Mouse (Mus musculus) testis, adult 2 months (tissue): Measurements from ENCODE around the gene Eid1. TPM values are rescaled to one million over a fixed set of nuclear protein-coding genes. Genes with fewer than 3 reads are reported as not detected.

Source experiments
- H3K27ac ChIP-seq: fragments of 200-500 bp; 2 replicates; pipeline ENCODE4 v1.5.1; 2012; ENCODE audit warnings: low read depth, low read length; ENCODE audit not compliant: control insufficient read depth, insufficient read depth
- H3K27me3 ChIP-seq: fragments of 200-500 bp; 2 replicates; pipeline ENCODE4 v1.6.1; 2012; ENCODE audit warnings: mild to moderate bottlenecking, low read length, moderate library complexity; ENCODE audit not compliant: control insufficient read depth, insufficient read depth
- H3K36me3 ChIP-seq: fragments of 200-500 bp; 2 replicates; pipeline ENCODE4 v1.6.1; 2012; ENCODE audit warnings: mild to moderate bottlenecking, low read length; ENCODE audit not compliant: control insufficient read depth, insufficient read depth
- H3K4me1 ChIP-seq: fragments of 200-500 bp; 2 replicates; pipeline ENCODE4 v1.6.1; 2012; ENCODE audit warnings: low read length; ENCODE audit not compliant: control insufficient read depth, insufficient read depth
- H3K4me3 ChIP-seq: fragments of 200-500 bp; 2 replicates; pipeline ENCODE4 v1.5.1; 2012; ENCODE audit warnings: low read depth, mild to moderate bottlenecking, low read length, moderate library complexity, mixed read lengths; ENCODE audit not compliant: control insufficient read depth
- CTCF ChIP-seq: fragments of 200-500 bp; IDR thresholded peaks from 2 replicates; pipeline ENCODE4 v1.5.1; 2012; ENCODE audit warnings: low read depth, mild to moderate bottlenecking, inconsistent platforms, low read length, moderate library complexity; ENCODE audit not compliant: control insufficient read depth, insufficient read depth, insufficient replicate concordance
- POLR2A ChIP-seq: fragments of 200-500 bp; IDR thresholded peaks from 2 replicates; pipeline ENCODE4 v1.6.1; 2012; ENCODE audit warnings: low read depth, mild to moderate bottlenecking, inconsistent platforms, low read length, moderate library complexity; ENCODE audit not compliant: control insufficient read depth
- polyA plus RNA-seq: library from polyadenylated mRNA; depleted of rRNA; stranded (reverse); fragments of >200 nt; gene quantifications from 2 replicates; pipeline ENCODE4 v1.2.3, GENCODE M21; 2012

Eid1 gene
- polyA plus RNA-seq, 1 experiment = 5.4 TPM

DNA sequence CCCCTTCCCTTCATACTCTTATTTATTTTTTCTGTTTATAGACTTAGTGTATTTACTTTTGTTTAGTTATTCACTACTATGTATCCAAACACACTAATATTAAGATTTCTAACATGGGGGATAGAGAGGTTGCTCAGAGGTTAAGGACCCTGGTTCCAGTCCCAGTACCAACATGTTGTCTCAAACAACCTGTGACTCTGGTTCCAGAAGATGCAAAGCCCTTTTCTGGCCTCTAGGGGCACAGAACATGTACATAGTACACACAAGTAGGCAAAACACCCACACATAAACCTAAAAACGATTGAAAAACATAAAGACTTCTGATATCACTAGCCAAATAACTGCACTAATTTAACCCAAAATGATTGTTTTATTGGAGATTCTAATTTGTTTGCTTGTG, 2.0 kb upstream of the Eid1 start:
- Histone ChIP-seq H3K27ac (no peak overlapping the region), H3K4me3 (no peak overlapping the region), H3K27me3 (no peaks in the 10 kb centered on the region), H3K4me1 (peaks cover 4% of the 10 kb centered on the region), H3K36me3 (no peaks in the 10 kb centered on the region)
- TF ChIP-seq POLR2A (no peak), CTCF (no peak)

DNA sequence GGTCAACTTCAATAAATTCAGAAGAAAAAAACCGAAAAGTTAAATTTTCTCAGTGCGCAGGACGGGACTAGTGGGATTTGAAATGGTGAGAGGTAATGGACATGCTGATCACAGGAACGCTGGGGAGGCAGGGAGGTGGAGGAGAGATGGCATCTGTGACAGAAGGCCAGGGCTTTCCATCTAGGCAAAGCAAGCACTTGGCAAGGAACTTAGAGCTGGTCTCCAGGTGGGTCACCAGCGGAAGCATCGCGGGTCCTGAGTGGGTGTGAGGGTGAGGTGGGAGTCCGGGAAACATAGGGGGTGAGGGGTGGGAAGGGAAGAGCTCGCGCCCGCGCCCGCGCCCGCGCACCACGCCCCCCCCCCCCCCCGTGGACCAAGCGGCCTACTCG, 333 bp upstream of the Eid1 start:
- no peak for TF ChIP-seq CTCF
- TF ChIP-seq POLR2A = peak; percentile 51
- Histone ChIP-seq H3K4me1 (peaks cover 4% of the 10 kb centered on the region), H3K27me3 (no peaks in the 10 kb centered on the region), H3K4me3 (peak overlapping the region; percentile 91), H3K27ac (peak overlapping the region; percentile 91), H3K36me3 (no peaks in the 10 kb centered on the region)

DNA sequence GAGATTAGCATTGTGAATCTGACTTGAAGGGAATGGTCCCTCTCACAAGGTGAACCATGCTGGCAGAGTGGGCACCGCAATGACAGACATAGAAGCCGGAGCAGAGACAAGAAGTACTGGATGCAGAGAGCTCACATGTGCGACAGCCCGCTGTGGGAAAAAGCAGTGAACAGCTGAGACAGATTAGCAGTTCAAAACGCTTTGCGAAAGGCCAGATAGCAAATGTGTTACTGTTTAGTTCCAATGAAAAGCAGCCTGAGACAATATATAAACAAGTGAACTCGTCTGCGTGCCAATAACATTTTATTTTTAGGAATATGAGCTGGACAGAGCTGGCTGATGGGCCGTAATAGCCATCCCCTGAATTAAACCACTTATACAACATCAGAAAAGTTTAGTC, 8.9 kb downstream of the Eid1 start:
- Histone ChIP-seq H3K36me3 (no peaks in the 10 kb centered on the region), H3K4me3 (no peak overlapping the region), H3K27me3 (no peaks in the 10 kb centered on the region), H3K4me1 (no peaks in the 10 kb centered on the region; the same call in 1 of the 2 replicates), H3K27ac (no peak overlapping the region; the same call in 1 of the 2 replicates)
- TF ChIP-seq POLR2A = no peak
- no peak for TF ChIP-seq CTCF

DNA sequence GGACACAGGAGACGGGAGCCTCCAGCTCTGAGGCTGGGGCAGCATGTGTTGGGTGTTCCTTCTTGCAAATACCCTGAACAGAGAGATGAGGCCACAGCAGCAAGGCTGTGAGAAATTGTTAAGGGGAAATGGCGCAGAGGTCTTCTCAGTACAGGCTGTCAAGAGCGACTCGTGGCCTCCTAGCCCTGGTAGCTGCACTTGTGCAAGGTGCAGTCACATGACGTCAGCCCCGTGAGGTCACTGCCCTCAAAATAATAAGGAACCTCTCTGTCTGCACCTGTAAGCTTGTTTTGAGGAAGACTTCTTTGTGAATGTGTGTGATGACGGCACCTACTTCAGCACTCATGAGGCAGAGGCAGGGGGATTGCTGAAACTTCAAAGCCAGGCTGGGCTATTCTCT, 11.0 kb downstream of the Eid1 start:
- no peak for TF ChIP-seq POLR2A
- no peak for TF ChIP-seq CTCF
- H3K27me3 ChIP-seq = no peaks in the 10 kb centered on the region
- peak overlapping the region; percentile 70; the same call in 1 of the 2 replicates for H3K27ac ChIP-seq
- no peaks in the 10 kb centered on the region; the same call in 1 of the 2 replicates for H3K4me1 ChIP-seq
- no peaks in the 10 kb centered on the region for H3K36me3 ChIP-seq
- no peak overlapping the region for H3K4me3 ChIP-seq

DNA sequence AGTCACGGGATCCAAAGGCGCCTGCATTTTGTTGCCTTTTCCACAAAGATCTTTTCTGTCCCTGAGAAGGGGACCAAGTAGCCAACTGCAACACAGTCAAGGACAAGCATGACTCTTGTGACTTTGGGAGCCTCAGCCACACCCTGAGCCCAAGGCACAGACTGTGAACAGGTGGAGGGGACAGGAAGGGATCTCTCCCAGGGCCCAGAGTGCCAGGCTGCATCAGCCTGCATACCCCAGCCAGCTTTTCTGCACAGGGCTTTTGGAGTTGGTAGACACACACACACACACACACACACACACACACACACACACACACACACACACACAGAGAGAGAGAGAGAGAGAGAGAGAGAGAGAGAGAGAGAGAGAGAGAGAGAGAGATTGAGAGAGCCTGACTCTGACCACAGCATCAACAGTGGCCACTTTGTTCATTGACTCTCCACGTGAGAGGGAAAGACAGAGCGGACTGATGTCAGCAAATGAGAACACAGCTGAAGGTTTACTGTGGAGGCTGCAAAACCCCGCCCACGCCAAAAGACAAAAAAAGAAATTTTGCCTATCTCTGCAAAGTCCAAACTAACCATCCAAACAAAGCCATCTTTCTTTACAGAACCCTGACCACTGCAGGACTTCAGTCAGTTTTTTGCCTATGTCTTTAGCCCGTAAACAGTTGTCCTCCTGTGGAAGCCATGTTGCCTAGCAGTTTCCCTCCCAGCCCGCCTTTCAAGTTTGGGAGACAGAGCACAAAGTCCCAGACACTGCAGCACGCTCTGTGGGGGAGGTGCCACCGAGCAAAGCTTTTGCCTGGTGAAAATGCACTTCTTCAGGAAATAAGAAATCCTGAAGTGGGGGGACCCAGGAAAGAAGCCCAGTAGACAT, 11.9 kb downstream of the Eid1 start:
- Histone ChIP-seq H3K27ac (peak overlapping the region; percentile 60), H3K36me3 (no peaks in the 10 kb centered on the region)
- TF ChIP-seq CTCF = no peak
- TF ChIP-seq POLR2A = peak; percentile 33; the same call in 1 of the 2 replicates

DNA sequence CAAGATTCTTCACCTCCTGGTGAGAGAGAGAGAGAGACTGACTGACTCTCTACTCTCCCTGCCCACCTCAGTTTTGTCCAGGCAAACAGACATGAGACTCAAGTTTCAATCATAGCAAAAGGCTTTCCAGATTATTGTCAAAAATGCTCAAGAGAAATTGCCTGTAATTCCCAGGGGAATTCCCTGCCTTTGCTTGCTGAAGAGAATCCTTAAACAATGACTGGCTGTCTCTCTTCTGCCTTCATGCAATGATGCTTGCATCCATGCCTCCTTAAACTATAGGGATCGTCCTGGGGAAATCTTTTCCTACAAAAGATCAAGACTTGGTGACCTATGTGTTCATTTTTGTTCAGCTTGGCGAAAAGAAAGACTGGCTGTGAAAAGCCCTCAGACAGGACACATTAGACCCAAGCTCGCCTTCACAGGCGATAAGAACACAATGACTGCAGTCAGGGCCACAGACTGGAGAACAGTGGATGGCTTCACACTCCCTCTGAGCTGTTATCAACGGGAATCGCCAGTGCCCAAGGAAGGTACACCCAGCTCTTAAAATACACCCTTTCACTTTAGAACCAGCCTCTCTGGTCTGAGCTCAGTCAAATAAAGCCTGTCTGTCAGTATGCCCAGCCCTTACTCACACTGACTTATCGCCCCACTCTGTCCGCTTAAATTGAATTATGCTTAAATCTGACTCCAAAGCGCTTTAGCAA, 12.7 kb downstream of the Eid1 start:
- Histone ChIP-seq H3K27me3 (no peaks in the 10 kb centered on the region), H3K4me1 (no peaks in the 10 kb centered on the region; the same call in 1 of the 2 replicates), H3K36me3 (no peaks in the 10 kb centered on the region), H3K27ac (peak overlapping the region; percentile 34; the same call in 1 of the 2 replicates), H3K4me3 (no peak overlapping the region)
- no peak for TF ChIP-seq CTCF
- TF ChIP-seq POLR2A = no peak

More for the DNA sequence above, 11.9 kb downstream of the Eid1 start:
- H3K4me1 ChIP-seq = no peaks in the 10 kb centered on the region; the same call in 1 of the 2 replicates
- no peaks in the 10 kb centered on the region for H3K27me3 ChIP-seq
- no peak overlapping the region for H3K4me3 ChIP-seq

DNA sequence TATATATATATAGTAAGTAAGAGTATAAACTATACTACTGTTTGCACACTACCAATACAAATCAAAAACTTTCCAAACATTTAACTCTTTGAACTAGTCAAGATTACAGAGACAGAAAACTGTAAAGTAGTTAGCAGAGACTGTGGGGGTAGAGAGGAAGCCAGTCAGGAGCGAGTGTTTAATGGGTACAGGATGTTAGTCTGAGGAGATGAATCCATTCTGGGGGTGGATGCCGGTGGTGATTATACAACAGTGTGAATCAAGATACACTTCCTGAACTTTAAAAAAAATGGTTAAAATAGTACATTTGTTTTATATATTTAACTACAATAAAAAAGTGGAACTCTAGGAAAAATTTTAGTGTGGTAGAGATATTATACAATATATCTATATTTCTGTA, 19.1 kb downstream of the Eid1 start:
- Histone ChIP-seq H3K4me1 (no peaks in the 10 kb centered on the region), H3K27ac (no peak overlapping the region), H3K36me3 (no peaks in the 10 kb centered on the region), H3K4me3 (no peak overlapping the region), H3K27me3 (no peaks in the 10 kb centered on the region)
- TF ChIP-seq CTCF (no peak), POLR2A (no peak)
